Mouse (Mus musculus): Measurements from ENCODE around the gene Cbfa2t2. TPM values are rescaled to one million over a fixed set of nuclear protein-coding genes. Genes with fewer than 3 reads are reported as not detected.

The Cbfa2t2 gene
- polyA plus RNA-seq, 1 experiment from 2014 or later = 84.0 TPM

DNA sequence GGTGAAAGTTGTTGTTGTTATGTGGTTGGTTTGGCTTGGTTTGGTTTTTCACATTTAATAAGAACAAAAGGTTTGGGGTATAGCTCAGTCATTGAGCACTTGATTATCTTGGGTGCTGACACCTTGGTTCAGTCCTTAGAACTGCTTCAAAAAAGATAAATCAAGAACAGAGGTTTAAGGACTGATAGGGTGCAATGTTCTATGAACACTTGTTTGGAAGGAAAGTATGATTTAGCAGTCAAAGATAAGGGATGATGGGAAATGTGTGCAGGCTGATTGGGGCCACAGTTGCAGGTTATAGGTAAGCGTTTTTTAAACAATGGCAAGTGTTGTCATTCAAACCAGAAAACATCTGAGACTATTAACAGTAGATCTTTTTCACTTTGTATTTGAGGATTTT is 17.8 kb downstream of the Cbfa2t2 start:
- Histone ChIP-seq H3K27ac (0 out of 2 replicates have a peak overlapping the region, but pooled peaks have one; percentile 25), H3K36me3 (replicated peaks) (no peaks in the 10 kb centered on the region; the same call in 1 of the 2 replicates)
- 67% methylated on average over 1 of the region's 1 CpGs for WGBS

DNA sequence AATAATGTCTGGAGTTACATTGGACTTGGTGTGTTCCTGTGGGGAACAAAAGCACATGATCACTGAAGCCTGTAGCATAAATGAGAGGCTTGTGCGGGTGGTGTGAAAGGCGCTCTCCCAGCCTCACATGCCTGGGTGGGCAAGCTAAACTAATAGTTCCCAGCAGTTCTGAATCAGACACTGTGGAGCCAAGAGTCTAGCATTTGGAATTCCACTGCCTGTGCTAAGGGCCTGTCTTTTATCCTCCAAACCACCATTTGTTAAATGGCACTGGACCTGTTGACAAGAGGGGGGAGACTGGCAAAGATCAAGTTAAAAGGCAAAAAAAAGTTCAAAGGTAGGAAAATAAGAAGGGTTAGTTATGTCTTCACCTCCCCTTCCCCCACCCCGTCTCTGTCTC is 18.3 kb downstream of the Cbfa2t2 start:
- H3K27ac ChIP-seq = 0 out of 2 replicates have a peak overlapping the region, but pooled peaks have one; percentile 31

More for the DNA sequence above, 17.8 kb downstream of the Cbfa2t2 start:
- H3K4me2 ChIP-seq = no peak overlapping the region
- H3K27me3 ChIP-seq = no peaks in the 10 kb centered on the region
- ATAC-seq (ENCODE audit: low FRiP score) = no peak
- no peak overlapping the region for H3K4me3 ChIP-seq (replicated peaks)
- no peaks in the 10 kb centered on the region for H3K9me3 ChIP-seq
- no peak overlapping the region for H3K9ac ChIP-seq
- H3K4me1 ChIP-seq = peaks cover 8% of the 10 kb centered on the region; the same call in 1 of the 2 replicates

DNA sequence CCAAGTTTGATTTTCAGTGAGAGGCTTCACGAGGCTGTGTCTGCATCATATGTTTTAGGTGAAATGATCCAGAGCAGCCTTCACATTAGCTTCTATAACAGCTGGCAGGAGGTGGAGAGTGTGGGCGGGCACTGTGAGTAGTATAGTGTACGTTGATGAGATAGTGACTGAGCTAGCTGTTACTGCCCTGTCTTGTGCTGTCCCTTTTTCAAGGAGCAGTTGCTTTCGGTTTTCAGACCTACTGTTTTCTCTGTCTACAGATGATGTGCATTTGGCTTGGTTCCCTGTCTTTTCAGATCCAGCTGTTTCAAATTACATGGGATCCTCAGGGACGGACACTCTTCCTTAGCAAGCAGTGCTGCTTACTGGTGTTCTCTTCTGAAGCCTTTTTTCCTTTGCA is 19.5 kb downstream of the Cbfa2t2 start:
- Histone ChIP-seq H3K9ac (no peak overlapping the region), H3K4me3 (replicated peaks) (no peak overlapping the region), H3K4me2 (no peak overlapping the region), H3K27me3 (no peaks in the 10 kb centered on the region), H3K4me1 (peaks cover 13% of the 10 kb centered on the region), H3K27ac (0 out of 2 replicates have a peak overlapping the region, but pooled peaks have one; percentile 31), H3K36me3 (replicated peaks) (no peaks in the 10 kb centered on the region; the same call in 1 of the 2 replicates), H3K9me3 (no peaks in the 10 kb centered on the region)
- WGBS = 77% methylated on average over 5 of the region's 5 CpGs
- no peak for ATAC-seq (ENCODE audit: low FRiP score)

More for the DNA sequence above, 18.3 kb downstream of the Cbfa2t2 start:
- Histone ChIP-seq H3K4me2 (no peak overlapping the region), H3K4me3 (replicated peaks) (no peak overlapping the region), H3K36me3 (replicated peaks) (no peaks in the 10 kb centered on the region; the same call in 1 of the 2 replicates), H3K27me3 (no peaks in the 10 kb centered on the region), H3K9me3 (no peaks in the 10 kb centered on the region), H3K9ac (no peak overlapping the region), H3K4me1 (peaks cover 8% of the 10 kb centered on the region)
- peak; percentile 30; the same call in 1 of the 2 replicates for ATAC-seq (ENCODE audit: low FRiP score)
- 51% methylated on average over 3 of the region's 3 CpGs for WGBS

DNA sequence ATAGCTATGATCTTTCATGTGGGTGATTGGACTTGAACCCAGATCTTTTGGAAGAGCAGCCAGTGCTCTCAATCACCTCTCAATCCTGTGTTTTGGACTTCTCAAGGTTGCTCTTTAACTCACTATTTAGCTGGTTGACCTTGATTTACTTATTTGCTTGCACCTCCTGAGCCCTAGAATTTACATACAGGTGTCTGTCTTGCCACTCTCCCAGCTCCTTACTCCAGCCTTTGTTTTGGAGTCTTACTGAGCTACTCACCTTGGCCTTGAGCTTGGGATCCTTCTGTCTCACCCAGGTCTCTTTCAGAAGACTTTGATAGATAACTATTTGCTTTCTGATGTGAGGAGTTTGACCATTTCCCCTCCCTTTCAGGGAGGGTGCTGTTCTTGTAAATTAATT is 20.3 kb downstream of the Cbfa2t2 start:
- Histone ChIP-seq H3K4me3 (replicated peaks) (no peak overlapping the region), H3K9ac (no peak overlapping the region), H3K36me3 (replicated peaks) (no peaks in the 10 kb centered on the region; the same call in 1 of the 2 replicates), H3K27me3 (no peaks in the 10 kb centered on the region), H3K9me3 (no peaks in the 10 kb centered on the region), H3K4me2 (no peak overlapping the region), H3K4me1 (peaks cover 13% of the 10 kb centered on the region), H3K27ac (no peak overlapping the region)
- ATAC-seq (ENCODE audit: low FRiP score) = no peak

DNA sequence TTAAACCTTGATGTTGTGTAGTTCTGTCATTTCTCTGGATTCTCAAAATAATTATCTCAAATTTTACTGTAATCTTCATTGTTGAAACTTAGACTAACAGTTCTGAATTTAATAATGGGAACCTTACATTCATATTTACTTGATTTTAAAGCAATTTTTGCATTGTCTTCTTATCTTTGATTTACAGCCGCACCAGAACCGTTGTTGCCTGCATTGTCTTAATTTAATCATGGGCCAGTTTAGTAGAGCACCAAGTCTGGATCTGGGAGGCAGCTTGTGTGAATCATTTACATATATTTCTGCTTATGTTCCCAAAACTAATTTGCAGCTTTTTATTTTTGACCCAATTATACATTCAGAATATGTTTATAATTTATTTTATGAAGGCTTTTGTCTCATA is 23.0 kb downstream of the Cbfa2t2 start:
- Histone ChIP-seq H3K4me2 (no peak overlapping the region), H3K4me1 (peaks cover 18% of the 10 kb centered on the region), H3K27ac (no peak overlapping the region), H3K9me3 (no peaks in the 10 kb centered on the region), H3K36me3 (replicated peaks) (no peaks in the 10 kb centered on the region; the same call in 1 of the 2 replicates), H3K4me3 (replicated peaks) (no peak overlapping the region), H3K27me3 (no peaks in the 10 kb centered on the region), H3K9ac (no peak overlapping the region)
- 84% methylated on average over 2 of the region's 2 CpGs for WGBS
- no peak for ATAC-seq (ENCODE audit: low FRiP score)

DNA sequence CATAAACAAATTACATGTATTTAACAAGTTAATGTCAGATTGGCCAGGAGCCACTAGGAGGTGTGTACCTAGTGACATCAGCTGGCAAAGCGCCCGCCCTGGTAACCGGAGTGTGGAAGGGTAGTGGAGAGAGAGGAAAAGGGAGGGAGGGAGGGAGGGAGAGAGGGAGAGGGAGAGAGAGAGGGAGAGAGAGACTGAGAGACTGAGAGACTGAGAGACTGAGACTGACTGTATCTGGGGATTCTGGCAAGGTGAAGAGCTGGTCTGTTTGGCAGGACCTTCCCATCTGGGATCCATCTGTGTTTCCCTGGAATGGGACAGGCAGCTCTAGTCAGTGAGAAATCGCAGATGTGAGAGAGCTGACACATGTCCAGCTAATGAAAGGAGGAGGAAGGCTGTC is 23.6 kb downstream of the Cbfa2t2 start:
- H3K27me3 ChIP-seq = no peaks in the 10 kb centered on the region
- H3K9me3 ChIP-seq = no peaks in the 10 kb centered on the region
- WGBS = 49% methylated on average over 4 of the region's 4 CpGs
- H3K27ac ChIP-seq = peak overlapping the region; percentile 63
- no peaks in the 10 kb centered on the region; the same call in 1 of the 2 replicates for H3K36me3 ChIP-seq (replicated peaks)
- peaks cover 18% of the 10 kb centered on the region for H3K4me1 ChIP-seq
- H3K4me2 ChIP-seq = no peak overlapping the region
- peak; percentile 69; the same call in 1 of the 2 replicates for ATAC-seq (ENCODE audit: low FRiP score)
- no peak overlapping the region for H3K9ac ChIP-seq
- H3K4me3 ChIP-seq (replicated peaks) = no peak overlapping the region

DNA sequence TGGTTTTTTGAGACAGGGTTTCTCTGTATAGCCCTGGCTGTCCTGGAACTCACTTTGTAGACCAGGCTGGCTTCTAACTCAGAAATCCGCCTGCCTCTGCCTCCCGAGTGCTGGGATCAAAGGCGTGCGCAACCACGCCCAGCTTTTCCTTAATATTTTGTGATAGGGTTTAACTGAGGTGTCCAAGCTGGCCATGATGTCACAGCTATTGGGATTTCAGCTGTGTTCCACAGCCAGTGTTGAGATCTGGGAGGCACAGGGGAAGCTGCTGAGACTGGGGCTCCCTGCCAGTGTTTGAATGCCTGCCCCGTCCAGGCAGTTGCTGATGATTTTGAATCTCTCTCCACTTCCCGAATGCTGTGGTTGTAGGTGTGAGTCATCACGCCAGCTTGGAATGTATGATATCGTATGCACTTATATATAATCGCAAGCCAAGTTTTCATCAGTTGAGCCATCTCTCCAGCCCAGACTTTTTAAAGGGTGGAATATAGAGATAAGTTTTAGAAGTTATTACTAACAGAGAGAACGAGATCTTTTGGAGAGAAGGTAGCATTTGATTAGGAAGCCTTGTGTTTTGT is 27.4 kb downstream of the Cbfa2t2 start:
- H3K36me3 ChIP-seq (replicated peaks) = peaks cover 4% of the 10 kb centered on the region; the same call in 1 of the 2 replicates
- H3K4me2 ChIP-seq = no peak overlapping the region
- no peak overlapping the region for H3K9ac ChIP-seq
- no peaks in the 10 kb centered on the region for H3K27me3 ChIP-seq
- no peaks in the 10 kb centered on the region for H3K9me3 ChIP-seq
- H3K27ac ChIP-seq = no peak overlapping the region
- no peak overlapping the region for H3K4me3 ChIP-seq (replicated peaks)
- peaks cover 33% of the 10 kb centered on the region for H3K4me1 ChIP-seq
- ATAC-seq (ENCODE audit: low FRiP score) = no peak
- WGBS = 90% methylated on average over 11 of the region's 11 CpGs

DNA sequence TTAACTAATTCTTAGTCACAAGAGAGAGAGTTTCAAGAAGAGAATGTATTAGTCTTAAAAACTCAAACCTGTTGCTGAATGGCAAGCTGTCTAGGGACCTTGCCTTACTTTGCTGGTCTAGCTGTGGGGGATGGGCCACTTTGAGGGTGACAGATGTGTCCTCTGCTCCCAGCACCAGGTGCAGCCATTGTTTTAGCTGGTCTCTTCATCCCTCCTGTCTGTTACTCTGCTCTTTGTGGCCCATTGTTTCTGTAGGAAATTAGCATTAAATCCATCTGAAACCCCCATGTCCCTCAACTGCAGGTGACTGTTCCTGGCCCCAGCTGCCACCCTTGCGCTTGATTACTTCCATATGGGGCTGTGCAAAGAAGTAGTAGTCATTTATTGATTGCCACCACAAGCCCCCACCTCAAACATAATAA is 29.6 kb downstream of the Cbfa2t2 start:
- no peaks in the 10 kb centered on the region for H3K9me3 ChIP-seq
- H3K27ac ChIP-seq = peak overlapping the region; percentile 63
- H3K4me1 ChIP-seq = peaks cover 28% of the 10 kb centered on the region
- 44% methylated on average over 1 of the region's 1 CpGs for WGBS
- ATAC-seq (ENCODE audit: low FRiP score) = peak; percentile 89
- H3K4me2 ChIP-seq = no peak overlapping the region
- H3K27me3 ChIP-seq = no peaks in the 10 kb centered on the region
- H3K9ac ChIP-seq = no peak overlapping the region
- no peak overlapping the region for H3K4me3 ChIP-seq (replicated peaks)
- H3K36me3 ChIP-seq (replicated peaks) = peaks cover 4% of the 10 kb centered on the region; the same call in 1 of the 2 replicates

DNA sequence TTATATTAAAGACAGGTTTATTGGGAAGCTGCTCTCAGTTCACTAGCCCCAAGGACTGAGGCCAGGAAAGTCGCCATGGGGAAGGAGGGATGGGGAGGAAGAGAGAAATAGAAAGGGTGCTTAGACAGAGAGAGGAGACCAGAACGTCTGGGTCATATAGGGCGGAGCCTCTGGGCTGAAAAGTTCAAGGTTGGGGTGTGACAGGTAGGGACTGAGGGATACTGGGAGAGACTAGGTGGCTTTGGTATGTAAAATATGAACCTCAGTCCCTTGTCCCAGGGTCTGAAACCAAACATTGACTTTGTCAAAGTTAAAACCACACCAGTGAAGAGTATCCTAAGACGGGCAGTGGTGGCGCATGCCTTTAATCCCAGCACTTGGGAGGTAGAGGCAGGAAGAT is 30.9 kb downstream of the Cbfa2t2 start:
- Histone ChIP-seq H3K27me3 (no peaks in the 10 kb centered on the region), H3K4me1 (peaks cover 25% of the 10 kb centered on the region), H3K4me2 (no peak overlapping the region), H3K9me3 (no peaks in the 10 kb centered on the region), H3K27ac (no peak overlapping the region), H3K4me3 (replicated peaks) (no peak overlapping the region), H3K9ac (no peak overlapping the region), H3K36me3 (replicated peaks) (peaks cover 4% of the 10 kb centered on the region; the same call in 1 of the 2 replicates)
- 87% methylated on average over 5 of the region's 5 CpGs for WGBS
- no peak for ATAC-seq (ENCODE audit: low FRiP score)

DNA sequence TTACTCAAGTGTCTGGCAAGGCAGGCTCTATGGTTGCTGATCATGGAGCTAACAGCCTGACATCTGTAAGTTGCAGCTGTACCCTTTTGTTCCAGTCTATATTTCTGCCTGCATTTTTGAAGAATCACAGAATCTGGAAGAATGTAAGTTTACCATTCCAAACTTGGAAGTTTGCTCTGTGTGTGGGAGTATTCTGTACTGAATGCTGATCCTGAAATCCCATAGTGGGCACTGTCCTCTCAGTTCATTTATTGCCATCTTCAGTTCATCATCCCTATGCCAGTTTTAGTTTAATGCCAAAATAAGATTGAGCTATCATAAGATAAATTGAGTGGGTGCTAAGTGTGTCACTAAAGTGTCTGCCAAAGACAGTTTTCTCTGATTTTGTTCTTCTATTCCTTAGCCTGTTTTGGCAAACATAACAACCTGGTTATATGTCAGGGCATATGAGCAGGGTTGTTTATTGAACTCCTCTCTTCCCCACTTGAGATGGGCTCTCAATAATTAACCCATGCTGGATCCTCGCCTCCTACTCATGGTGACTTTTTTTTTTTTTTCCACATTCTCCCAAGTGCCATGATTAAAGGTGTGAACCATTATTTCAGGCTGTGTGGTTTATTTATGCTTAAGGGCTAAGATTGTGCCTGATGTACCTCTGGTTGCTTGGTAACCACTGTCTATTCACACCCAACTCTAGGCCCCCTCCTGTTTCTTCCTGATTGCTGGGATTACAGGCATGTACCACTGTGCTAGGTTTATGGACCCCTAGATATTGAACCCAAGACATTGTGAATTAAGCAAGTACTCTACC is 38.2 kb downstream of the Cbfa2t2 start:
- WGBS = 75% methylated on average over 1 of the region's 1 CpGs
- peaks cover 5% of the 10 kb centered on the region; the same call in 1 of the 2 replicates for H3K4me1 ChIP-seq
- no peak overlapping the region for H3K4me2 ChIP-seq
- H3K9ac ChIP-seq = no peak overlapping the region
- H3K27ac ChIP-seq = 0 out of 2 replicates have a peak overlapping the region, but pooled peaks have one; percentile 2
- no peaks in the 10 kb centered on the region for H3K9me3 ChIP-seq
- peak; percentile 55; the same call in 1 of the 2 replicates for ATAC-seq (ENCODE audit: low FRiP score)
- H3K4me3 ChIP-seq (replicated peaks) = no peak overlapping the region
- H3K27me3 ChIP-seq = no peaks in the 10 kb centered on the region
- H3K36me3 ChIP-seq (replicated peaks) = no peaks in the 10 kb centered on the region

DNA sequence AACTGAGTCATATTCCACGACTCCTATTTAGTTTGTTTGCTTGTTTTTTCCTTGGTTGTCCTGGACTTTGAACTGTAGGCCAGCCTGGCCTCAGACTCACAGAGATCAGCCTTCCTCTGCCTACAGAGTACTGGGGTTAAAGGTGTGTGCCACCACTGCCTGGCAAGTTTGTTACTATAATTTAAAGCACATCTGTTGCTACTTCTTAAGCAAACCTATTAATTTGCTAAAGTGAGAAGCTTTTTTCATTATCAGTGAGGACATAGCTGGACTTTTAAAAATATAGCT is 38.7 kb downstream of the Cbfa2t2 start:
- H3K4me2 ChIP-seq = no peak overlapping the region
- H3K36me3 ChIP-seq (replicated peaks) = no peaks in the 10 kb centered on the region
- H3K27me3 ChIP-seq = no peaks in the 10 kb centered on the region
- peak; percentile 6; the same call in 1 of the 2 replicates for ATAC-seq (ENCODE audit: low FRiP score)
- H3K4me3 ChIP-seq (replicated peaks) = no peak overlapping the region
- no peaks in the 10 kb centered on the region for H3K9me3 ChIP-seq
- no peak overlapping the region for H3K9ac ChIP-seq
- peaks cover 5% of the 10 kb centered on the region; the same call in 1 of the 2 replicates for H3K4me1 ChIP-seq
- H3K27ac ChIP-seq = no peak overlapping the region
- 82% methylated on average over 1 of the region's 1 CpGs for WGBS

DNA sequence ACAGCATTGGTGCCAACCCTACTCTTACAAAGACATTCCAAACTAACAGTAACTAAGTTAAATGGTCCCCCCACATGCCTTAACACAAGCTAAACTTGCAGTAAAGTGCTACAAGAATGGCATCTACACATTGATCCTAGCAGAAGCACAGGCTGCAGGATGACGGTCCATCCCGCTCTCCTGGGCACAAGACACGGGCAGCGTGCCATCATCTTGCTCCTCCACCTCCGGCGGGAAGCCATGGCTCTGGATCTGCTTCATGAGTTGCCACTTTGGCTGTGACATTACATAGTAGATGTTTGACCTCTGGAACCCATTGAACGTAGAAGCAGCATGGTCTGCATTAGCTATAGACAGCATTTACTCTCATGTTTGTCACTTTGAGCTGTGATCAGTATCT is 39.6 kb downstream of the Cbfa2t2 start:
- Histone ChIP-seq H3K4me3 (replicated peaks) (no peak overlapping the region), H3K27ac (no peak overlapping the region), H3K9me3 (no peaks in the 10 kb centered on the region), H3K9ac (no peak overlapping the region), H3K4me1 (peaks cover 9% of the 10 kb centered on the region; the same call in 1 of the 2 replicates), H3K27me3 (no peaks in the 10 kb centered on the region), H3K36me3 (replicated peaks) (no peaks in the 10 kb centered on the region), H3K4me2 (no peak overlapping the region)
- WGBS = 98% methylated on average over 7 of the region's 7 CpGs
- no peak for ATAC-seq (ENCODE audit: low FRiP score)
